In the genomic region with DNA sequence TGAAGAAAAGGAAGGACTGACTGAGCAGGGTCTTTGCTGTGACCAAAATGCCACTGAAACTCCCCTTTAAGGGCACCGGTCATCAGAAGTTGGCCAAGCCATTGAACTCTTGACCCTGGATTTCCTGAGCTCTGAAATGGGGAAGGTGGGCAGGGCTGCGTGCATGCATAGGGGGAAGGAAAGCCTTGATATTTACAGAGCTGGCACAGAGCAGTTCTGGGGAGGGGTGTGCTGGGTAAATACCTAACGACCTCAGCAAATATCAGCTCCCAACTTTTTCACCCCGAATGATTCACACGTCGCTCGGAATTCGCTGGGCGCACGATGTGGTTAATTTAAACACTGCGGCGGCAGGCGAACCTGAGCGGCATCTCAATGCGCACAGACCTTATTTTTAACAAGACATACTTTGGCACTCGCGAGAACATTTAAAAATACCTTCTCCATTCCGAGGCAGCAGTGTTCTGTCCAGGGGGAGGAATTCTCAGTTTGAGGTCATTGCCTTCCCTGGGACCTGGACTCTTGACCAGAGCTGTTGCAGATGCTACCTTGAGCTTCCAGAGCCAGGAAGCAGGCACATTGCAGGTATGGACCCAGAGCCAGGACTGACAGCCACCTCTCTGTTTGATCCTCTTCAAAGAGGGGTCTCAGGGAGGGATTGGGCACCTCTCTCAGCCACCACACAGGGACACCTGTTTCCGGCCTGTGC, we compare ENCODE assay signal across 17 mouse cellular contexts.
DNase-seq lines count a peak whose midpoint lies in the region; ATAC-seq and TF ChIP-seq lines count a peak whose summit lies in the region.
"Had no signal": no experiment of that assay in that cellular context is flagged by ENCODE, and none has a peak within 500 bp of the region (broad histone marks: within the 10 kb centered on the region; RNA-seq: fewer than 3 reads in every experiment).

No protein-coding gene starts in this region.

- no peaks in the 10 kb centered on the region for H3K36me3 ChIP-seq in liver, adult 2 months (ENCODE audit: control insufficient read depth, insufficient read depth, low read length)
- H3K36me3 ChIP-seq in midbrain, embryonic 14.5 days (ENCODE audit: control insufficient read depth, insufficient read depth, low read length), result no peaks in the 10 kb centered on the region
- no peaks in the 10 kb centered on the region for H3K36me3 ChIP-seq in midbrain, embryonic 13.5 days
- no peaks in the 10 kb centered on the region for H3K36me3 ChIP-seq in hindbrain, embryonic 11.5 days (ENCODE audit: control insufficient read depth, insufficient read depth, low read length)
- H3K36me3 ChIP-seq: forebrain, embryonic 12.5 days; hindbrain, embryonic 15.5 days; intestine, embryonic 15.5 days; kidney, embryonic 15.5 days; liver, embryonic 15.5 days had no signal

- H3K9me3 ChIP-seq in midbrain, embryonic 14.5 days (ENCODE audit: control insufficient read depth, low read length), result no peaks in the 10 kb centered on the region
- no peaks in the 10 kb centered on the region for H3K9me3 ChIP-seq in midbrain, embryonic 13.5 days
- no peaks in the 10 kb centered on the region for H3K9me3 ChIP-seq in hindbrain, embryonic 11.5 days (ENCODE audit: control insufficient read depth, low read length)
- H3K9me3 ChIP-seq: forebrain, embryonic 12.5 days; hindbrain, embryonic 15.5 days; intestine, embryonic 15.5 days; kidney, embryonic 15.5 days; liver, embryonic 15.5 days had no signal

- no peak overlapping the region for H3K9ac ChIP-seq in liver, adult 2 months (ENCODE audit: low read depth, low read length)
- 0 out of 2 replicates have a peak overlapping the region, but pooled peaks have one; percentile 12 for H3K9ac ChIP-seq in midbrain, embryonic 14.5 days (replicated peaks; ENCODE audit: low read length)
- H3K9ac ChIP-seq in midbrain, embryonic 13.5 days (replicated peaks), result no peak overlapping the region
- no peak overlapping the region for H3K9ac ChIP-seq in hindbrain, embryonic 11.5 days (ENCODE audit: low read depth, low read length)
- H3K9ac ChIP-seq: forebrain, embryonic 12.5 days; hindbrain, embryonic 15.5 days; intestine, embryonic 15.5 days; kidney, embryonic 15.5 days; liver, embryonic 15.5 days had no signal

- ATAC-seq in midbrain, embryonic 14.5 days (ENCODE audit: low FRiP score, low TSS enrichment), result no peak
- ATAC-seq in midbrain, embryonic 13.5 days, result no peak
- no peak for ATAC-seq in hindbrain, embryonic 11.5 days (ENCODE audit: low FRiP score)
- ATAC-seq: intestine, embryonic 15.5 days had no signal

- 24% methylated on average over 19 of the region's 19 CpGs for WGBS in liver, adult 2 months
- whole genome bisulfite sequencing in midbrain, embryonic 14.5 days, result 74% methylated on average over 19 of the region's 19 CpGs
- whole genome bisulfite sequencing in midbrain, embryonic 13.5 days, result 82% methylated on average over 19 of the region's 19 CpGs
- 82% methylated on average over 19 of the region's 19 CpGs for WGBS in hindbrain, embryonic 11.5 days

- no peak overlapping the region for H3K4me3 ChIP-seq in liver, adult 2 months (ENCODE audit: insufficient read depth, low read depth, low read length)
- no peak overlapping the region for H3K4me3 ChIP-seq in midbrain, embryonic 14.5 days (replicated peaks; ENCODE audit: low read depth, low read length)
- H3K4me3 ChIP-seq in midbrain, embryonic 13.5 days (replicated peaks), result no peak overlapping the region
- no peak overlapping the region for H3K4me3 ChIP-seq in cortical plate, adult 2 months (ENCODE audit: insufficient read depth, low read length)
- H3K4me3 ChIP-seq in hindbrain, embryonic 11.5 days (ENCODE audit: low read depth, low read length), result no peak overlapping the region
- H3K4me3 ChIP-seq: forebrain, embryonic 12.5 days; heart, adult 2 months; hindbrain, embryonic 15.5 days; intestine, embryonic 15.5 days; kidney, embryonic 15.5 days; liver, embryonic 15.5 days had no signal

- H3K4me1 ChIP-seq in liver, adult 2 months (ENCODE audit: control insufficient read depth, insufficient read depth, low read length), result peaks cover 8% of the 10 kb centered on the region
- H3K4me1 ChIP-seq in midbrain, embryonic 14.5 days (ENCODE audit: control insufficient read depth, insufficient read depth, low read length), result peaks cover 7% of the 10 kb centered on the region; the same call in 1 of the 2 replicates
- H3K4me1 ChIP-seq in midbrain, embryonic 13.5 days (replicated peaks), result peaks cover 17% of the 10 kb centered on the region
- H3K4me1 ChIP-seq in cortical plate, adult 2 months (ENCODE audit: control insufficient read depth, insufficient read depth, low read length), result peaks cover 27% of the 10 kb centered on the region
- H3K4me1 ChIP-seq in hindbrain, embryonic 11.5 days (replicated peaks; ENCODE audit: control insufficient read depth, insufficient read depth, low read length), result no peaks in the 10 kb centered on the region
- H3K4me1 ChIP-seq: intestine, embryonic 15.5 days; kidney, embryonic 15.5 days had no signal

- no peak for TF ChIP-seq POLR2A in liver, adult 2 months (IDR thresholded peaks at IDR 0.05; ENCODE audit: extremely low read depth, insufficient read depth, low read length)
- TF ChIP-seq POLR2A in cortical plate, adult 2 months (IDR thresholded peaks at IDR 0.05; ENCODE audit: extremely low read depth, insufficient read depth, low read length), result no peak

- DNase-seq in liver, adult 2 months (ENCODE audit: extremely low read depth, low read depth, low spot score), result peak; percentile 76
- no peak for DNase-seq in liver
- DNase-seq in midbrain, embryonic 14.5 days, result peak; percentile 44
- peak; percentile 45 for DNase-seq in right cerebral cortex, postnatal 14 days
- no peak for DNase-seq in hindbrain, embryonic 11.5 days (ENCODE audit: low spot score)
- DNase-seq: cerebellum, adult 9-10 months; gastrocnemius, postnatal 25 days; heart, adult 2 months; heart, postnatal 36 days; kidney, postnatal 4 days had no signal

- no peak overlapping the region for H3K4me2 ChIP-seq in midbrain, embryonic 14.5 days (ENCODE audit: low read length)
- H3K4me2 ChIP-seq in midbrain, embryonic 13.5 days (replicated peaks), result no peak overlapping the region
- no peak overlapping the region for H3K4me2 ChIP-seq in hindbrain, embryonic 11.5 days (replicated peaks; ENCODE audit: low read depth, low read length)
- H3K4me2 ChIP-seq: forebrain, embryonic 12.5 days; hindbrain, embryonic 15.5 days; intestine, embryonic 15.5 days; kidney, embryonic 15.5 days; liver, embryonic 15.5 days had no signal

- H3K79me2 ChIP-seq in liver, adult 2 months (ENCODE audit: control insufficient read depth, insufficient read depth, low read length), result no peaks in the 10 kb centered on the region

- no peak for TF ChIP-seq CTCF in liver, adult 2 months (IDR thresholded peaks at IDR 0.05; ENCODE audit: low read depth, low read length)
- no peak for TF ChIP-seq CTCF in cortical plate, adult 2 months (IDR thresholded peaks at IDR 0.05; ENCODE audit: extremely low read depth, insufficient read depth, low read length)

- H3K27me3 ChIP-seq in liver, adult 2 months (ENCODE audit: control insufficient read depth, insufficient read depth, low read length), result no peaks in the 10 kb centered on the region
- no peaks in the 10 kb centered on the region for H3K27me3 ChIP-seq in midbrain, embryonic 14.5 days (ENCODE audit: control insufficient read depth, insufficient read depth, low read length)
- no peaks in the 10 kb centered on the region for H3K27me3 ChIP-seq in midbrain, embryonic 13.5 days
- H3K27me3 ChIP-seq in hindbrain, embryonic 11.5 days (ENCODE audit: control insufficient read depth, insufficient read depth, low read length), result no peaks in the 10 kb centered on the region
- H3K27me3 ChIP-seq: forebrain, embryonic 12.5 days; hindbrain, embryonic 15.5 days; kidney, embryonic 15.5 days had no signal

- peak overlapping the region; percentile 41; the same call in 1 of the 2 replicates for H3K27ac ChIP-seq in liver, adult 2 months (replicated peaks; ENCODE audit: insufficient read depth, low read depth, low read length)
- H3K27ac ChIP-seq in midbrain, embryonic 14.5 days (replicated peaks; ENCODE audit: low read depth, low read length), result no peak overlapping the region
- H3K27ac ChIP-seq in midbrain, embryonic 13.5 days, result no peak overlapping the region
- peak overlapping the region; percentile 57 for H3K27ac ChIP-seq in cortical plate, adult 2 months (ENCODE audit: insufficient read depth, low read length)
- no peak overlapping the region for H3K27ac ChIP-seq in hindbrain, embryonic 11.5 days (ENCODE audit: low read depth, low read length)
- H3K27ac ChIP-seq: forebrain, embryonic 12.5 days; heart, adult 2 months; hindbrain, embryonic 15.5 days; intestine, embryonic 15.5 days; kidney, embryonic 15.5 days; liver, embryonic 15.5 days had no signal

Comparison
In these comparisons a context has a peak if more than half of its experiments do, and no peak if none do; other contexts are left out.
1. DNase-seq: peak in liver, adult 2 months (single experiment), midbrain, embryonic 14.5 days (single experiment) and right cerebral cortex, postnatal 14 days (single experiment); none in liver (single experiment) and hindbrain, embryonic 11.5 days (single experiment).
2. H3K27ac ChIP-seq: peak in liver, adult 2 months (single experiment) and cortical plate, adult 2 months (single experiment); none in midbrain, embryonic 14.5 days (single experiment), midbrain, embryonic 13.5 days (single experiment) and hindbrain, embryonic 11.5 days (single experiment).